Mouse (Mus musculus): Measurements from ENCODE around the gene Nim1k. TPM values are rescaled to one million over a fixed set of nuclear protein-coding genes. Genes with fewer than 3 reads are reported as not detected.
A peak's percentile ranks its signal among the peaks of the same experiment; 100 is the strongest.

Nim1k gene
- polyA plus RNA-seq (2014; fragmentation: Nextera tagmentation; extraction: Ambion mirVana): 0.74 and 1.1 TPM in 2 replicates

- peaks cover 7% of the 10 kb centered on the region; the same call in 1 of the 2 replicates for H3K4me1 ChIP-seq (ENCODE audit: control insufficient read depth, insufficient read depth, low read length)
- H3K9ac ChIP-seq (ENCODE audit: low read depth, low read length): peak within 1 kb of the TSS; percentile 65
- peak within 1 kb of the TSS; percentile 95 for H3K4me2 ChIP-seq (replicated peaks; ENCODE audit: low read depth, low read length)
- peak within 1 kb of the TSS; percentile 20; the same call in 1 of the 2 replicates for H3K27ac ChIP-seq (ENCODE audit: low read depth, low read length)
- H3K36me3 ChIP-seq (ENCODE audit: control insufficient read depth, insufficient read depth, low read length): 0 out of 2 replicates have a peak, but pooled peaks cover under 1% of the 10 kb centered on the region
- no peaks in the 10 kb centered on the region for H3K27me3 ChIP-seq (ENCODE audit: control insufficient read depth, insufficient read depth, low read length)
- H3K4me3 ChIP-seq (ENCODE audit: low read length): peak within 1 kb of the TSS; percentile 59
- no peaks in the 10 kb centered on the region for H3K9me3 ChIP-seq (ENCODE audit: control insufficient read depth, low read length)
- WGBS: under 1% methylated on average over 43 of the region's 43 CpGs
- peak; percentile 98 for ATAC-seq (ENCODE audit: low FRiP score, low TSS enrichment)
Observed at GRCm38 (mm10) chr13:119755681-119756471, at the start of gene Nim1k. TSS of gene Nim1k (minus strand) at chr13:119755882.

- Histone ChIP-seq H3K27ac (ENCODE audit: low read depth, low read length) (no peak overlapping the region), H3K4me1 (ENCODE audit: control insufficient read depth, insufficient read depth, low read length) (no peaks in the 10 kb centered on the region), H3K9me3 (ENCODE audit: control insufficient read depth, low read length) (no peaks in the 10 kb centered on the region), H3K4me2 (replicated peaks; ENCODE audit: low read depth, low read length) (no peak overlapping the region), H3K36me3 (ENCODE audit: control insufficient read depth, insufficient read depth, low read length) (no peaks in the 10 kb centered on the region), H3K4me3 (ENCODE audit: low read length) (no peak overlapping the region), H3K27me3 (ENCODE audit: control insufficient read depth, insufficient read depth, low read length) (no peaks in the 10 kb centered on the region), H3K9ac (ENCODE audit: low read depth, low read length) (no peak overlapping the region)
- no peak for ATAC-seq (ENCODE audit: low FRiP score, low TSS enrichment)
- WGBS: 64% methylated on average over 4 of the region's 4 CpGs
Observed at GRCm38 (mm10) chr13:119797656-119798055, 42.0 kb upstream of the Nim1k start.

GRCm38 (mm10) chr13:119792791-119793404 is 37.2 kb upstream of the Nim1k start:
- no peak for ATAC-seq (ENCODE audit: low FRiP score, low TSS enrichment)
- Histone ChIP-seq H3K4me3 (ENCODE audit: low read length) (no peak overlapping the region), H3K27me3 (ENCODE audit: control insufficient read depth, insufficient read depth, low read length) (no peaks in the 10 kb centered on the region), H3K4me1 (ENCODE audit: control insufficient read depth, insufficient read depth, low read length) (peaks cover 9% of the 10 kb centered on the region), H3K27ac (ENCODE audit: low read depth, low read length) (no peak overlapping the region), H3K36me3 (ENCODE audit: control insufficient read depth, insufficient read depth, low read length) (peaks cover 10% of the 10 kb centered on the region; the same call in 1 of the 2 replicates), H3K4me2 (replicated peaks; ENCODE audit: low read depth, low read length) (no peak overlapping the region), H3K9me3 (ENCODE audit: control insufficient read depth, low read length) (no peaks in the 10 kb centered on the region), H3K9ac (ENCODE audit: low read depth, low read length) (no peak overlapping the region)
- 69% methylated on average over 5 of the region's 5 CpGs for WGBS

GRCm38 (mm10) chr13:119791580-119792135 is 36.0 kb upstream of the Nim1k start:
- Histone ChIP-seq H3K9me3 (ENCODE audit: control insufficient read depth, low read length) (no peaks in the 10 kb centered on the region), H3K4me1 (ENCODE audit: control insufficient read depth, insufficient read depth, low read length) (peaks cover 9% of the 10 kb centered on the region), H3K36me3 (ENCODE audit: control insufficient read depth, insufficient read depth, low read length) (peaks cover 18% of the 10 kb centered on the region), H3K27me3 (ENCODE audit: control insufficient read depth, insufficient read depth, low read length) (no peaks in the 10 kb centered on the region), H3K9ac (ENCODE audit: low read depth, low read length) (peak overlapping the region; percentile 76), H3K4me2 (replicated peaks; ENCODE audit: low read depth, low read length) (peak overlapping the region; percentile 53), H3K27ac (ENCODE audit: low read depth, low read length) (peak overlapping the region; percentile 89; the same call in 1 of the 2 replicates), H3K4me3 (ENCODE audit: low read length) (peak overlapping the region; percentile 88)
- no peak for ATAC-seq (ENCODE audit: low FRiP score, low TSS enrichment)
- 2% methylated on average over 18 of the region's 18 CpGs for WGBS

GRCm38 (mm10) chr13:119790761-119791579 is 35.3 kb upstream of the Nim1k start, which contains the start of gene Zfp131:
TSS of gene Zfp131 (minus strand) at chr13:119790889.
- H3K4me3 ChIP-seq (ENCODE audit: low read length): peak within 1 kb of the TSS; percentile 88
- ATAC-seq (ENCODE audit: low FRiP score, low TSS enrichment): peak; percentile 98
- peak within 1 kb of the TSS; percentile 89 for H3K27ac ChIP-seq (ENCODE audit: low read depth, low read length)
- under 1% methylated on average over 70 of the region's 86 CpGs for WGBS
- H3K9ac ChIP-seq (ENCODE audit: low read depth, low read length): peak within 1 kb of the TSS; percentile 76
- H3K36me3 ChIP-seq (ENCODE audit: control insufficient read depth, insufficient read depth, low read length): peaks cover 24% of the 10 kb centered on the region
- H3K27me3 ChIP-seq (ENCODE audit: control insufficient read depth, insufficient read depth, low read length): no peaks in the 10 kb centered on the region
- peak within 1 kb of the TSS; percentile 53 for H3K4me2 ChIP-seq (replicated peaks; ENCODE audit: low read depth, low read length)
- H3K4me1 ChIP-seq (ENCODE audit: control insufficient read depth, insufficient read depth, low read length): peaks cover 9% of the 10 kb centered on the region
- no peaks in the 10 kb centered on the region for H3K9me3 ChIP-seq (ENCODE audit: control insufficient read depth, low read length)

GRCm38 (mm10) chr13:119789851-119790717 is 34.4 kb upstream of the Nim1k start:
- WGBS: under 1% methylated on average over 47 of the region's 66 CpGs

GRCm38 (mm10) chr13:119783581-119783980 is 27.9 kb upstream of the Nim1k start:
- 87% methylated on average over 4 of the region's 4 CpGs for WGBS
- no peak overlapping the region for H3K27ac ChIP-seq (ENCODE audit: low read depth, low read length)
- H3K9ac ChIP-seq (ENCODE audit: low read depth, low read length): no peak overlapping the region
- no peaks in the 10 kb centered on the region for H3K9me3 ChIP-seq (ENCODE audit: control insufficient read depth, low read length)
- H3K4me1 ChIP-seq (ENCODE audit: control insufficient read depth, insufficient read depth, low read length): no peaks in the 10 kb centered on the region
- H3K27me3 ChIP-seq (ENCODE audit: control insufficient read depth, insufficient read depth, low read length): no peaks in the 10 kb centered on the region
- H3K4me2 ChIP-seq (replicated peaks; ENCODE audit: low read depth, low read length): no peak overlapping the region
- H3K36me3 ChIP-seq (ENCODE audit: control insufficient read depth, insufficient read depth, low read length): peaks cover 75% of the 10 kb centered on the region
- no peak overlapping the region for H3K4me3 ChIP-seq (ENCODE audit: low read length)
- ATAC-seq (ENCODE audit: low FRiP score, low TSS enrichment): no peak

More at GRCm38 (mm10) chr13:119789851-119790717, 34.4 kb upstream of the Nim1k start:
- H3K9ac ChIP-seq (ENCODE audit: low read depth, low read length): peak overlapping the region; percentile 76
- H3K27ac ChIP-seq (ENCODE audit: low read depth, low read length): peak overlapping the region; percentile 89
- H3K4me1 ChIP-seq (ENCODE audit: control insufficient read depth, insufficient read depth, low read length): peaks cover 9% of the 10 kb centered on the region
- no peaks in the 10 kb centered on the region for H3K27me3 ChIP-seq (ENCODE audit: control insufficient read depth, insufficient read depth, low read length)
- H3K4me3 ChIP-seq (ENCODE audit: low read length): peak overlapping the region; percentile 88
- H3K36me3 ChIP-seq (ENCODE audit: control insufficient read depth, insufficient read depth, low read length): peaks cover 29% of the 10 kb centered on the region
- H3K9me3 ChIP-seq (ENCODE audit: control insufficient read depth, low read length): no peaks in the 10 kb centered on the region
- peak; percentile 76 for ATAC-seq (ENCODE audit: low FRiP score, low TSS enrichment)
- H3K4me2 ChIP-seq (replicated peaks; ENCODE audit: low read depth, low read length): peak overlapping the region; percentile 53

GRCm38 (mm10) chr13:119768541-119768940 is 12.9 kb upstream of the Nim1k start:
- Histone ChIP-seq H3K4me1 (ENCODE audit: control insufficient read depth, insufficient read depth, low read length) (no peaks in the 10 kb centered on the region), H3K9ac (ENCODE audit: low read depth, low read length) (no peak overlapping the region), H3K9me3 (ENCODE audit: control insufficient read depth, low read length) (no peaks in the 10 kb centered on the region), H3K27ac (ENCODE audit: low read depth, low read length) (no peak overlapping the region), H3K27me3 (ENCODE audit: control insufficient read depth, insufficient read depth, low read length) (no peaks in the 10 kb centered on the region), H3K4me2 (replicated peaks; ENCODE audit: low read depth, low read length) (no peak overlapping the region), H3K4me3 (ENCODE audit: low read length) (no peak overlapping the region), H3K36me3 (ENCODE audit: control insufficient read depth, insufficient read depth, low read length) (peaks cover 72% of the 10 kb centered on the region)
- WGBS: 78% methylated on average over 6 of the region's 6 CpGs
- ATAC-seq (ENCODE audit: low FRiP score, low TSS enrichment): no peak
